Comparison of ENCODE assay signal across 17 mouse cellular contexts in genomic region chr9:58303115-58303514, GRCm38 (mm10). TPM values are rescaled to one million over a fixed set of nuclear protein-coding genes. Genes with fewer than 3 reads are reported as not detected.
A peak's percentile ranks its signal among the peaks of the same experiment; 100 is the strongest.
DNase-seq lines count a peak whose midpoint lies in the region; ATAC-seq and TF ChIP-seq lines count a peak whose summit lies in the region.
"Had no signal": no experiment of that assay in that cellular context is flagged by ENCODE, and none has a peak within 500 bp of the region (broad histone marks: within the 10 kb centered on the region; RNA-seq: fewer than 3 reads in every experiment).

No protein-coding gene starts in this region.

- H3K36me3 ChIP-seq in hindbrain, embryonic 15.5 days, result no peaks in the 10 kb centered on the region
- no peaks in the 10 kb centered on the region for H3K36me3 ChIP-seq in hindbrain, embryonic 11.5 days (ENCODE audit: control insufficient read depth, insufficient read depth, low read length)
- no peaks in the 10 kb centered on the region for H3K36me3 ChIP-seq in lung, embryonic 14.5 days (ENCODE audit: insufficient read depth)
- no peaks in the 10 kb centered on the region for H3K36me3 ChIP-seq in heart, embryonic 15.5 days
- H3K36me3 ChIP-seq: hindbrain, embryonic 12.5 days; midbrain, embryonic 15.5 days had no signal

- no peak overlapping the region for H3K4me3 ChIP-seq in hindbrain, embryonic 15.5 days
- H3K4me3 ChIP-seq in hindbrain, embryonic 11.5 days (ENCODE audit: low read depth, low read length), result no peak overlapping the region
- no peak overlapping the region for H3K4me3 ChIP-seq in lung, embryonic 14.5 days (ENCODE audit: low read depth, low read length)
- H3K4me3 ChIP-seq in heart, embryonic 15.5 days, result no peak overlapping the region
- H3K4me3 ChIP-seq: hindbrain, embryonic 12.5 days; limb, embryonic 12.5 days; midbrain, embryonic 15.5 days had no signal

- no peaks in the 10 kb centered on the region for H3K9me3 ChIP-seq in hindbrain, embryonic 15.5 days
- H3K9me3 ChIP-seq in hindbrain, embryonic 11.5 days (ENCODE audit: control insufficient read depth, low read length), result no peaks in the 10 kb centered on the region
- no peaks in the 10 kb centered on the region for H3K9me3 ChIP-seq in lung, embryonic 14.5 days (ENCODE audit: low read depth, low read length)
- no peaks in the 10 kb centered on the region for H3K9me3 ChIP-seq in heart, embryonic 15.5 days (replicated peaks)
- H3K9me3 ChIP-seq: hindbrain, embryonic 12.5 days; limb, embryonic 12.5 days; midbrain, embryonic 15.5 days had no signal

- peaks cover 26% of the 10 kb centered on the region for H3K4me1 ChIP-seq in hindbrain, embryonic 15.5 days (replicated peaks)
- no peaks in the 10 kb centered on the region for H3K4me1 ChIP-seq in hindbrain, embryonic 11.5 days (replicated peaks; ENCODE audit: control insufficient read depth, insufficient read depth, low read length)
- peaks cover 38% of the 10 kb centered on the region for H3K4me1 ChIP-seq in lung, embryonic 14.5 days (ENCODE audit: insufficient read depth)
- H3K4me1 ChIP-seq in heart, embryonic 15.5 days (replicated peaks), result peaks cover 71% of the 10 kb centered on the region

- H3K4me2 ChIP-seq in hindbrain, embryonic 15.5 days, result no peak overlapping the region
- no peak overlapping the region for H3K4me2 ChIP-seq in hindbrain, embryonic 11.5 days (replicated peaks; ENCODE audit: low read depth, low read length)
- H3K4me2 ChIP-seq in lung, embryonic 14.5 days, result no peak overlapping the region
- no peak overlapping the region for H3K4me2 ChIP-seq in heart, embryonic 15.5 days
- H3K4me2 ChIP-seq: hindbrain, embryonic 12.5 days; limb, embryonic 12.5 days; midbrain, embryonic 15.5 days had no signal

- H3K27me3 ChIP-seq in hindbrain, embryonic 15.5 days, result no peaks in the 10 kb centered on the region
- H3K27me3 ChIP-seq in hindbrain, embryonic 11.5 days (ENCODE audit: control insufficient read depth, insufficient read depth, low read length), result no peaks in the 10 kb centered on the region
- no peaks in the 10 kb centered on the region for H3K27me3 ChIP-seq in lung, embryonic 14.5 days (ENCODE audit: insufficient read depth, low read length)
- no peaks in the 10 kb centered on the region for H3K27me3 ChIP-seq in heart, embryonic 15.5 days
- H3K27me3 ChIP-seq: hindbrain, embryonic 12.5 days; limb, embryonic 12.5 days; midbrain, embryonic 15.5 days had no signal

- no peak overlapping the region for H3K27ac ChIP-seq in hindbrain, embryonic 15.5 days (replicated peaks)
- no peak overlapping the region for H3K27ac ChIP-seq in hindbrain, embryonic 11.5 days (ENCODE audit: low read depth, low read length)
- peak overlapping the region; percentile 64 for H3K27ac ChIP-seq in lung, embryonic 14.5 days (ENCODE audit: low read depth)
- peak overlapping the region; percentile 66 for H3K27ac ChIP-seq in heart, embryonic 15.5 days
- H3K27ac ChIP-seq: hindbrain, embryonic 12.5 days; macrophage; midbrain, embryonic 15.5 days had no signal

- 0 out of 2 replicates have a peak, but pooled peaks have one; percentile 19 for ATAC-seq in hindbrain, embryonic 15.5 days (ENCODE audit: low FRiP score, low read depth)
- ATAC-seq in hindbrain, embryonic 11.5 days (ENCODE audit: low FRiP score), result no peak
- ATAC-seq in lung, embryonic 14.5 days (ENCODE audit: insufficient read depth), result no peak
- no peak for ATAC-seq in heart, embryonic 15.5 days (replicated peaks; ENCODE audit: insufficient number of reproducible peaks, insufficient read depth, low FRiP score, low read depth)
- ATAC-seq: activated CD4-positive, CD25-positive, alpha-beta regulatory T cell, adult 4 months; forebrain, embryonic 14.5 days; midbrain, embryonic 15.5 days had no signal

- TF ChIP-seq CTCF in lung, embryonic 14.5 days (IDR thresholded peaks at IDR 0.05; ENCODE audit: low read depth), result peak; percentile 18; the same call in 1 of the 2 replicates

- no peak overlapping the region for H3K9ac ChIP-seq in hindbrain, embryonic 15.5 days
- no peak overlapping the region for H3K9ac ChIP-seq in hindbrain, embryonic 11.5 days (ENCODE audit: low read depth, low read length)
- no peak overlapping the region for H3K9ac ChIP-seq in lung, embryonic 14.5 days
- H3K9ac ChIP-seq in heart, embryonic 15.5 days, result no peak overlapping the region
- H3K9ac ChIP-seq: hindbrain, embryonic 12.5 days; limb, embryonic 12.5 days; midbrain, embryonic 15.5 days had no signal

- DNase-seq in hindbrain, embryonic 11.5 days (ENCODE audit: low spot score), result no peak
- DNase-seq in lung, embryonic 14.5 days, result no peak
- DNase-seq in lung, postnatal 10 days, result no peak
- peak; percentile 36 for DNase-seq in lung, postnatal 36 days
- DNase-seq in thymus, postnatal 10 days (ENCODE audit: low spot score in 2 of 2), result no peak
- DNase-seq: cerebellum, postnatal 25 days; kidney, postnatal 25 days; right cerebral cortex, postnatal 14 days; thymus, postnatal 25 days had no signal

- 67% methylated on average over 5 of the region's 5 CpGs for WGBS in hindbrain, embryonic 15.5 days
- WGBS in hindbrain, embryonic 11.5 days, result 55% methylated on average over 5 of the region's 5 CpGs
- 60% methylated on average over 5 of the region's 5 CpGs for WGBS in lung, embryonic 14.5 days
- WGBS in heart, embryonic 15.5 days, result 62% methylated on average over 5 of the region's 5 CpGs

RNA-seq across cellular contexts. Expression of gene Loxl1, which starts 9.9 kb away (rescaled TPM):
- polyA plus RNA-seq in hindbrain, embryonic 15.5 days (2015; fragmentation: Nextera tagmentation; extraction: Ambion mirVana), result 10.3 and 10.7 TPM in 2 replicates
- 11.0 and 11.9 TPM in 2 replicates for polyA plus RNA-seq in hindbrain, embryonic 11.5 days (2014; fragmentation: Nextera tagmentation; extraction: Ambion mirVana)
- polyA plus RNA-seq in lung, embryonic 14.5 days (2014; fragmentation: Nextera tagmentation; extraction: Ambion mirVana), result 34.4 and 37.1 TPM in 2 replicates
- 54.6 and 78.1 TPM in 2 replicates for polyA plus RNA-seq in heart, embryonic 15.5 days (2015; fragmentation: Nextera tagmentation; extraction: Ambion mirVana)
- polyA plus RNA-seq: activated CD4-positive, CD25-positive, alpha-beta regulatory T cell, adult 4 months; macrophage had no signal

RNA-seq across cellular contexts. Expression of gene Stoml1, which starts 50.2 kb away (rescaled TPM):
- 123 and 126 TPM in 2 replicates for polyA plus RNA-seq in hindbrain, embryonic 15.5 days (2015; fragmentation: Nextera tagmentation; extraction: Ambion mirVana)
- polyA plus RNA-seq in hindbrain, embryonic 11.5 days (2014; fragmentation: Nextera tagmentation; extraction: Ambion mirVana), result 31.2 and 35.7 TPM in 2 replicates
- polyA plus RNA-seq in lung, embryonic 14.5 days (2014; fragmentation: Nextera tagmentation; extraction: Ambion mirVana), result 23.2 and 27.1 TPM in 2 replicates
- 25.2 and 28.6 TPM in 2 replicates for polyA plus RNA-seq in heart, embryonic 15.5 days (2015; fragmentation: Nextera tagmentation; extraction: Ambion mirVana)

RNA-seq across cellular contexts. Expression of gene Pml, which starts 53.5 kb away (rescaled TPM):
- polyA plus RNA-seq in hindbrain, embryonic 15.5 days (2015; fragmentation: Nextera tagmentation; extraction: Ambion mirVana), result 4.3 and 5.2 TPM in 2 replicates
- 6.4 and 8.3 TPM in 2 replicates for polyA plus RNA-seq in hindbrain, embryonic 11.5 days (2014; fragmentation: Nextera tagmentation; extraction: Ambion mirVana)
- 21.4 and 23.2 TPM in 2 replicates for polyA plus RNA-seq in lung, embryonic 14.5 days (2014; fragmentation: Nextera tagmentation; extraction: Ambion mirVana)
- polyA plus RNA-seq in heart, embryonic 15.5 days (2015; fragmentation: Nextera tagmentation; extraction: Ambion mirVana), result 10.0 and 15.8 TPM in 2 replicates

Comparison
In these comparisons a context has a peak if more than half of its experiments do, and no peak if none do; other contexts are left out.
1. H3K27ac ChIP-seq: peak in lung, embryonic 14.5 days (single experiment) and heart, embryonic 15.5 days (single experiment); none in hindbrain, embryonic 15.5 days (single experiment) and hindbrain, embryonic 11.5 days (single experiment).